Mouse (Mus musculus): ENCODE data around the gene Klf7.

Klf7 gene

DNA sequence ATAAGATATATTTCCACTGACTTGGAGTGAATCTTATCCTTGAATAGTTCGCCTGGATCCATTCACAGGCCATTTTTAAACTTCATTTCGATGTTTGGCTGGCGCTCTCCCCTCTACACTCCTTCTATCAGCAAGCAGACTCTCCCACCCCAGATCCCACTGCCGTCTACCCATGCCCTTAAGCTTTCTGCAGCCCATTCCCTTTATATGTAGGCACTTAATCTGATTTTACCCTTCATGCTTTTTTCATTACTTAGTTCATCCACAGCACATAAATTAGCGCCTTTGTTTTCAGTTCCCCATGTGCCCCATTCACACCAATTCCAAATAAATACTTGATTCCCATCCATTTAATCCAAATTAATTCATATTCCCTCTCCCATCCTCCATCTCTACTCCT lies 48.0 kb downstream of the Klf7 start:
- no peak for ATAC-seq (ENCODE audit: insufficient number of reproducible peaks, low FRiP score, low TSS enrichment)

DNA sequence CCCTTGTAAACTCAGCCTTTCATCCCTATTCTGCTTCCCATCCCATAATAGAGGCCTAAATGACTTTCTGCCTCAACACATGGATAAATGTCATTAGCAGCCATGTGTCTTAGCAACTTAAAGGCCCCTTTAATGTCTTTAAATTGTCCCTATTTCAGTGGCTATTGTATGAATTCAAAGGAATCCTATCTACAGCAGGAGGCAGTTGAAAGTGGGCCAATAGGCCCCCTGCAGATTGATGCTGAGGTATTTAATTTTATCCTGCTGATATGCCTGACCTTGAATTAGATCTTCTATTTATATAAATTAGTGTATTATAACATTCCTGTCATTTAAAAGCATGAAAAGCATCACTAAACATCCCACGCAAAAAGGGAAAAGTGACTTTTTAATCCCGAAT lies 51.1 kb downstream of the Klf7 start:
- no peak for ATAC-seq (ENCODE audit: insufficient number of reproducible peaks, low FRiP score, low TSS enrichment)

DNA sequence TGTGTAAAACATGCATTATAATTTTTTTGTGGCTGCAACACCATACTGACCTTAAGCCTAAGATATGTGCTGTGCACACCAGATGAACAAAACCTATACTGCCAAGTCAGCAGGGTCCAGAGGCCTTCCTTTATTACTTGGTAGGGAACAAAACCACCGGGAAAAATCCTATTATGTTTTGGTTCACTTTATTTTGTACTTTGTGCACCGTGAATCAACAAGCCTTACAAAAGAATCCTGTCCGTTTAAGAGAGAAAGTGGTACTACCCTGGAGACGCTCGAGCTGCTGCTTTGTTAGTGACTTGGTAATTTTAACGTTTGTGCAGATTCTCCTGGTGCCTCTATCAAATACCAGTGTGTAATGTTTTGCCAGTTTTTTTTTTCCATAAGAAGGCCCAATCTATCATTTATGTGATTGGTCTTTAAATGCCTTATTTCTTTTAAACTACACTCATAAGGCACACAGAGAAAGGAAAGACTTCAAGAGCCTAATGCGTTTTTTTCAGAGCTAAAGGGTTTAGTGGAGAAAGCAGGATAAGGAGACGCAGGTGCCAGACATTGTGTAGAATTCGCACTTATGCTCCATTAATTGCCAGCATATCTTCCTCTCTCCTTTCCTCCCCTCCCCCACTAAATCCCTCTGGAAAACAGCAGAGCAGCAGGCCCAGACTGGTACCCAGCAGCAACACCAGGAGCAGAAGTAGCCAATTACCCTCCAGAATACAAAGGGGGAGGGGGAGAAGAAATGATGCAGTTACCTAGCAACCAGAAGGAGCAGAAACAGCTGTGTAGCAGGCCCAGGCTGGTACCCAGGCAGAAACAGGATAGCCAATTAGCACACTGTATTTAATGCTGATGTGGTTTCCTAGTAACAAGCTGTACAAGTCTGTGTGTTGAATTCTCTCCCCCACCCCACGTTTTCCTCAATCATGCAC lies 55.5 kb downstream of the Klf7 start:
- ATAC-seq (ENCODE audit: insufficient number of reproducible peaks, low FRiP score, low TSS enrichment), result no peak

DNA sequence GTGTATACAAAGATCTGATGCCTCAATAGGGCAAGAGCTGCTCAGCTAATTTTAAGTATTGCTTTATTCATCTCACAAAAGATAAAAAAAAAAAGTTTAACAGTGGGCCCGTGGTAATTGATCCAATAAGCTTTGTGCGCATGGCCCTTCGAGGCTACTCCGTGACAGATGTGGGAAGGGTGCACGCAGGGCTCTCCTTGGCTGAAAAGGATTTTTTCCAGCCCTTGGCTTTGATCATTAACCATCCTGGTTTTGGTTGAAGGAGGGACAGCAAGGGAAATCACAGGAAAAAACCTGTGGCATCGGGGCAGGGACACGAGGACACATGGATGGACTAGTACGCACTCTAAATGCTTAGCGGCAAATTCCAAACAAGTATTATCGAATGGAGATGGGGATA lies 60.6 kb downstream of the Klf7 start:
- no peak for ATAC-seq (ENCODE audit: insufficient number of reproducible peaks, low FRiP score, low TSS enrichment)

DNA sequence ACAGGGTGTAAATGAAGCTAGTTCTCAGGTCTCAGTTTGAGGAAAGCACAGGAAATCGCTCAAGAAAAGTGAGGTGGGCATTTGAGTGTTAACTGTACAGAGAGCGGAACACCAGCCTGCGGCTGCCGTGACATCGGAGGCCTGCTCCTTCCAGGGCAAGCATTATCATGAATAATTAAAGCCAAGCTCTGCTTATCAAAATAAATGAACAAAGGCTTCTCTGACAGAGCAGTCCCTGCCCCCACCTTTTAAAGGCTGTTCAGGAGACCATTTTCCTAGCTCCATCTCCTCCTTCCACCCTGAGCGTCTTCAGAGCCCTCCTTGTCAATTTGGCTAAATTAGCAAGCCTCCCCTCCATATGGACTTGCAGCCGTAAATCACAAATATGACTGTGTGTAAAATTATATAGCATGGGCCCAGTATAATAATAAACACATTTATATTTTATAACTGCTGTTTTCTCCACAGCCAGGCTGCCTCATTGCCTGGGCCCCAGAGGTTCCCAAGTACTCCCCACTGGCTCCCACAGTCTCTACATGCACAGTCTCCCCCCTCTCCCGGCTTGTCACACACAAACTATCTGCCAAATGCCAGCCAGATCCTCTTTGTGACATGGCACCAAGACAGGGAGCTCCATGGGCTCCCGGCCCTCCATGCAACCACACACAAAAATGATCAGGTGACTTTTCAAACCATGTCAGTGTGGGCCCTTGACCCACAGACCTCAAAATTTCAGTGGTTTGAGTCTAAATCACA lies 61.2 kb downstream of the Klf7 start:
- ATAC-seq (ENCODE audit: insufficient number of reproducible peaks, low FRiP score, low TSS enrichment), result no peak

DNA sequence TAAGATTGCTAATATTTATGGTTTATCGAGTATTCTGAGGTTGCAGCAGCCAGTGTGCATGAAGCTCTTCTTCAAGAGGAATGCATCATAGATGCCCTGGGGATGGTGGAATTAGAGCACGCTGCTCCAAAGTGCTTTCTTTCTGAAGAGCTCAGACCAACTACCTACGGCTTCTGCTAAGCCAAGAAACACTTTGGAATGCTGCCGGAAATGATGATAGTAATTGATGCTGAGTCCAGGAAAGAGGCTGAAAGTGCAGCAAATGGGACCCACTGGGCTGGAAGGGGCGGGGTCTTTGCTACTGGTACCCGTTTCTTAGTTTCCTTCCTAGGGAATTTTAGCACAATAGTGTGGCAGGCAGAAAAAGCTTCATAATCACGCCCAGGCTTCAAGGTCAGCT lies 62.0 kb downstream of the Klf7 start:
- no peak for ATAC-seq (ENCODE audit: insufficient number of reproducible peaks, low FRiP score, low TSS enrichment)

DNA sequence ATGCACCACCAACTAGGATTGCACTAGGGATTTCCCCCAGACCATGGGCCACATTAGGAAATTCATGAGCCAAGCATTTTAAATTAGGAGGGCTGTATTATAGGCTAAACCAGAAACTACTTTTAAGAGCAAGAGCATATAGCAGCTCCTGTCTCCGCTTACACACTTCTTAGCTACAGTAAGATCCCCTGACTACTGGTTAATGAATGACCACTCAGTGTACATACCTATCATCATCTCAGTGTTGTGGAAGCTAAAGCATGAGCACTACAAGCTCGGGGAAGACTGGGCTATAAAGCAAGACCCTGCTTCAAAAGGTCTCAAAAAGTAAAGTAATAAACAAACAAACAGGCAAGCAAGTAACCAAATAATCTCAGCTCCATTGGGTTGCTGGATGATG lies 65.5 kb downstream of the Klf7 start:
- no peak for ATAC-seq (ENCODE audit: insufficient number of reproducible peaks, low FRiP score, low TSS enrichment)

DNA sequence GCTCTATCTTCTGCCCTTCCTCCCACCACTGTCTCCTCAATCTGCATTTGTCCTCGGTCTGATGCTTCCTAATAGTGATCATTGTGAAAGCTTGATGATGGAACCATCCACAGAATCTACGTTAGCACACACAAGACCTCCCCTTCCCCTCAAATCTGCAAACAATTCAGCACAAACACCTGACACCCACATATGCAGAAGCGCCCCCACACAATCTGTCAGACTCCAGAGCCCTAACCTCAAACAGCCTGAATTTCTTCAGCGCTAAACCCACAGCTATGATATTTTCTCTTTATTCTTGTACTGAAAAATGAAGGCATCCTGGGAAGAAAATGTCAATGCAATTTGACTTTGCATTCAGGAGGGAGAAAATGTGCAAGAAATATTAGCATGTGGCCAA lies 66.1 kb downstream of the Klf7 start:
- no peak for ATAC-seq (ENCODE audit: insufficient number of reproducible peaks, low FRiP score, low TSS enrichment)

DNA sequence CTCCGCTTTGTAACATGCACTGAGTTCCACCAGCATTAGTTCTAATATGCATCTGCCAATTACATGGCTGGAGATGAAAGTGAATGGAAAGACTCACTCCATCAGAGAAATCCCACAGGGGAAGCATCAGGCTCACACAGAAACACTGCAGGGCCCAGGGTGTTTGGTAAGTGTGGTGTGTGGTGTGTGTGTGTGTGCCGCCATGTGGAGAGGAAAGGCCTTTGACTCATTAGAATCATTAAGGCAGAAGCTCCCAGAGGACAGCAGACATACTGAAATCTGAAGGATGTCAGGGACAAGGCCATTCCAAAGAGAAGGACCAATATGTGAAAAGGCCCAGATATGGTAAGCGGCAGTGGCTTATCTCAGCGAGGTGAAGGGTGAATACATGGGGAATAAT lies 66.9 kb downstream of the Klf7 start:
- no peak for ATAC-seq (ENCODE audit: insufficient number of reproducible peaks, low FRiP score, low TSS enrichment)

DNA sequence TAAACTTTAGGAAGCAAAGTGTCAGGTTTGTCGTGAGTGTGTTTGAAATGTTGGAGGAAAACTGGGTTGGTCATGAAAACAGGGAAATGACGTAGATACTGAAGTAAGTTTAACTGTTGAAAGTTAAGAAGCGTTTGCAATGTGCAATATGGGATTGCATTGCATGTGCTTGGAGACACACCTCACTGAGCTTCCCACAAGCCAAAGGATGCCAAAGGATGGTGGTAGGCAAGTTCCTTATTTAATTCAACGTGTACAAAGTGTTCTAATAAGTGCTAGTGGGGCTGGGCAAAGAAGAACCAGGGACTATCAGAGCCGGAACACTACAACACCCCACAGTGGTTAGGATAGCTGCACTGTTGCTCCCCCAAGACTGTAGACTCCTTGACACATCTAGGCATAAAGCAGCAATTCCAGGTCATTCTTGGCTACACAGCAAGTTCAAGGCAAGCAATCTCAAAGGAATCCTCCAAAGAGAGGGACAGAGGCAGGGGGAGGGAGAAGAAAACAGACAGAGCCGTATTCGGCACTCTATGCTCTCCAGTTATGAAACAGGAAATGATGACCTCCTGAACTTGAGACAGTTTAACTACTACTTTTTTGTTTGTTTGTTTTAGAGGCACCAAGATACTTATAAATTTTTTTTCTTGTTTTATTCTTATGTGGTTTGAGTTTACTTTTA lies 69.9 kb downstream of the Klf7 start:
- ATAC-seq (ENCODE audit: insufficient number of reproducible peaks, low FRiP score, low TSS enrichment), result no peak

DNA sequence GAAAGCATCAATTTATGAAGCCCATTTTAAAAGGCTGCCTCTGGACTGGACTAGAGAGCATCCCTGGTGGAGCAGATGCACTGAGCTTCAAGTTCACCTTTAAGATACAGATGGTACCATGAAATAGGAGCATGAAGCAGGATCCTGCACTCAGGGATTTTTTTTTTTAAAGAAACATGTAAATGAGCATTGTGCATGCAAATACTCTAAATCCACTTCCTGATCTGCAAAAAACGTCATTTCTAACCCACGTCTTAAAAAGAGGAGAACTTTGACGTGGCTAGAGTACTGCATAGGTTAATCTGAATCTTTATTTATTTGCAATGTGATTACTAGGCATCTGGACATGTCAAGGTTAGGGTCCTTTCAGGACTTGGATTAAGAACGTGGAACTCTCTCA lies 73.5 kb downstream of the Klf7 start:
- no peak for ATAC-seq (ENCODE audit: insufficient number of reproducible peaks, low FRiP score, low TSS enrichment)

DNA sequence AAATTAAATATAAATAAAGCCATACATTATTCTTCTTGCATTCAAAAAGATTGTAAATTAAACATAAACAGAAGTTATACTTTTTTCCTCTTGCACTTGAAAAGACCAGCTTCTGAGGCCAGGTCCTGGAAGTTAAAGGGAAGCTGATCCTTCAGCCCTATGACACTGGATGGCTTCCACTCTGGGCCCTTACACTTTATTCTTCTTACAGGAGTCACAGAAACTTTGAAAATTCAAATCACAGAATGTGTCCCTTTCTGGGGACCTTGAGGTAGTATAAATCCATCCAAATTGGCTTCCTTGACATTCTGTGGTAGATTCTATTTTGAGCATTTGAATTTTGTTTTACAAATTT lies 75.3 kb downstream of the Klf7 start:
- ATAC-seq (ENCODE audit: insufficient number of reproducible peaks, low FRiP score, low TSS enrichment), result no peak

DNA sequence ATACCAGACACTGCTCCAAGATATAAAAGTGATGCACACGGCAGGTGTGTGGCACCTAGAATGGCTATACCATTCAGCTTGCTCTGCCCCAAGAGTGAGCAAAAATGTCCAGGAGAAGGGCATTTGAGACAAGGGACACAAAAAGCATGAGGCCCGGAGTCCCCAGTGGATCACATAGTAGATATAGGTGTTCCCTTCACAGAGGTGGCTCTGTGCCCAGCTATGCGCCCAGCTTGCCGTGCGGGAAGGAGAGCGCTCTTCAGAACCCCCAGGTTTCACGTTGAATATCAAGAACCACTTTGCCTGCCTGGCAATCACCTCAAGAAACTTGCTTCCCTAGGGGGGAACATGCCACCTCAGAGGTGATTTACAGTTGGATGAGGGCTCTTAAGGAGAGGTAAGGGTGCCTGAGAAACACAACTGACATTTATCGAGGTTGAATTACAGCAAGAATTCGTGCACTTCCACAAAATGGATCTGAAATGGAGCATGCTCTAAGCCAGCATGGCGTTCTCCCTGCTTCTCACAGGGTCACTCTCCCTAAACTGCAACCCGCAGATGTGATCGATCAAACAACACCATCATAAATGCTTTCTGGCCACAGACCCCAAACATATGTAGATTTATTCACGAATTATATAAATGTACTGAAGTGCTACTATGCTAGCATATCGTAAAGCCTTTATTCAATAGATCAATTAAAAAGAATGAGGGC lies 75.8 kb downstream of the Klf7 start:
- no peak for ATAC-seq (ENCODE audit: insufficient number of reproducible peaks, low FRiP score, low TSS enrichment)

DNA sequence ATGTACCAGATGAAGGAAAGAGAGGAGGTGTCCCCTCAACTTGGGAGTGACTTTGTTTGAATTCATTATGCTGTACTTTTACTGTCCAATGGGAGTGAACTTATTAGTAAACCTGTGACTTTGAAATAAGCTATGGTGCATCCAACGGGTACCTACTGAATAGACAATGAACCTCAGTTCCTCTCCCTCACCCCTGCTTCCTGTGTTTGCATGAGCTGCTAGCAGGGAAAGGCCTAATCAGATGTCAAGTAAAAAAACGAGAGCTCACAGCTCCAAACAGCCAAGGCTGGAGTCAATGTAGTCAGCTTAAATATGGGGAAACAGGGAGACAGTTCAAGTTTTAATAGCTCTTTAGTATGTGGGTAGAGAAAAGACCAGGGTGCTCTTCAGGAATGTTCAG lies 77.5 kb downstream of the Klf7 start:
- no peak for ATAC-seq (ENCODE audit: insufficient number of reproducible peaks, low FRiP score, low TSS enrichment)

DNA sequence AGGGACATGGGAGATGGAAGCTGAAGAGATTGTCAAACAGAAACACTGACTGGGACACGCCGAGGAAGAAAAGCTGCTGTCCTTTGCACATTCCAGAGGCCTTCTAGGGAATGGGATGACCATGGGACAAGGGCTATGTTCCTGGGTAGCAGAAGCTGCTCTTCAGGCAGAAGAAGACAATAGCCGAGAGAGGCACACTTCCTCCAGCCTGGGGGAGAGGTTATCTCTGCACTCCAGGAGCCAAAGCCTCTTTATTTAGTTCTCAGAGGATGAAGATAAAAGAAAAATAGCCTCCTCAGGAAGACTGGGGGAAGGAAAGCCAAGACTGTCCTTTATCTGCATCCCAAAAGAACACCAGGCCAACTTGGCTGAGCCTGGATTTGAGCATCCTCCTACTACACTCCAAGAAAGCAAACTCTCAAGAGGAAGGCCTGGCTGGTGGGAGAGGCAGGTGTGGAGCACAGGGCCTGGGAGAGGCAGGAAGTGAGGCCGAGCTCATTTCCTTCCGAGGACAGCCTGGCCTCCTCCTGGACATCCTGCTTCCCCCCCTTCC lies 81.2 kb downstream of the Klf7 start:
- no peak for ATAC-seq (ENCODE audit: insufficient number of reproducible peaks, low FRiP score, low TSS enrichment)

DNA sequence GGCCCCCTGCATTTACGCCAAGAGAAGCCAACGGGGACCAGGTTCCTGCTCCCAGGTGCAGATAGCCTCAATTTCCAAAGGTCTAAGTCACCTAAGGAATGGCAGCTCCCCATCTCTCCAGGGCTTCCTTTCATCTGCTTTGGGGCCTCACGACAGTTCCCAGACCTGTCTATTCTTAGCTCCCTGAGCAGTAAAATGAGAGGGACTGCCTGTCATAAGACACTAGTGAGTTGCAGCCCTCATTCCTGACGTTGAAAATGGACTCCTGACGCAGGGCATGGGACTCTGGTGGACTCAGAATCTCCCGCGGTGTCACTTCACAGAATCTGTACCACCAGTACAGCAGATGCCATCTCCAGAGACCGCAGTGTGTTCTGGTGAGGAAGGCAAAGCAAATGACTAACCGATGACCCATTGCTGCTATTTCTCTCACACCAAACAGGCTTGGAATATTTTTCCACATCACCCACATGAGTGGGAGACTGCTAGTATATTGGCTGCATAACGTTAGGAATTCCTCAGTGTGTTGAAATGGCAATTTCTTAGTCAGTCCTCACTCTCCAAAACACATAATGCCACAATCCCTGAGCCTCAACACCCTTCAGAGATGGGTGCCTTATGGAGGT lies 81.9 kb downstream of the Klf7 start:
- no peak for ATAC-seq (ENCODE audit: insufficient number of reproducible peaks, low FRiP score, low TSS enrichment)

DNA sequence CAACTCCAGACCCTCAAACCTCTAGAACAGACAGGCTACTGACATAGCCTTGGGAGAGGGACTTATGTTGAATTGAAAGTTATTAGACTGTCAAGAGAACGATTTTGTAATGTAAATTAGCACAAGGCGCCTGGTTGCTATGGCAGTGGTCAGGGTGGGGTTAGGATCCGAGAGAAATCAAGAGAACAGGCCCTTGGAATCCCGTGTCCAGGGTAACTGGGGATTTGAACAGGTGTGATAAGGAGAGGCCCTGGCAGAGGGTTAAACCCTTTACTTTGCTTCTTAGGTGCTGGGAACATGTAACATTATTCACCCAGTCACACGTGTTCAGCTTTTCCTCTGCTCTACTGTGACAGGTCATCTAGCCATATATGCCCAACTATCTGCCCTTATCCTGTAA lies 83.7 kb downstream of the Klf7 start:
- no peak for ATAC-seq (ENCODE audit: insufficient number of reproducible peaks, low FRiP score, low TSS enrichment)

DNA sequence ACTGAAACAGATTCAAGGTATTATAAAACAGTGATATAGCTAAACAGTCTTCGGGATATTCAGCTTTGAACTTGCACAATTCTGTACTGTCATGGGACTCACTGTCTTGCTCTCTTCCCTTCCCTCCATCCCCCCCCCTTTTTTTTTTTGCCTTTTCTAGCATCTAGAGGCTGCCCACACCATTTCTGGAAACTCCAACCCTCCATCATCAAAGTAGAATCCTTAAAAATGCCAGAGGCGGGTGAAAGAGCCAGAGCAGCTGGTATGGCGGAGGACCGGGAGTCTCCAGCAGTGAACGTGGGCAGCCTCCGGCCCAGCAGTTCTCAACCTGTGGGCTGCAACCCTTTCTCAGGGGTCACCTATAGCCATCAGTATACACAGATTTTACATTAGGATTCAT lies 84.3 kb downstream of the Klf7 start:
- ATAC-seq (ENCODE audit: insufficient number of reproducible peaks, low FRiP score, low TSS enrichment), result no peak

DNA sequence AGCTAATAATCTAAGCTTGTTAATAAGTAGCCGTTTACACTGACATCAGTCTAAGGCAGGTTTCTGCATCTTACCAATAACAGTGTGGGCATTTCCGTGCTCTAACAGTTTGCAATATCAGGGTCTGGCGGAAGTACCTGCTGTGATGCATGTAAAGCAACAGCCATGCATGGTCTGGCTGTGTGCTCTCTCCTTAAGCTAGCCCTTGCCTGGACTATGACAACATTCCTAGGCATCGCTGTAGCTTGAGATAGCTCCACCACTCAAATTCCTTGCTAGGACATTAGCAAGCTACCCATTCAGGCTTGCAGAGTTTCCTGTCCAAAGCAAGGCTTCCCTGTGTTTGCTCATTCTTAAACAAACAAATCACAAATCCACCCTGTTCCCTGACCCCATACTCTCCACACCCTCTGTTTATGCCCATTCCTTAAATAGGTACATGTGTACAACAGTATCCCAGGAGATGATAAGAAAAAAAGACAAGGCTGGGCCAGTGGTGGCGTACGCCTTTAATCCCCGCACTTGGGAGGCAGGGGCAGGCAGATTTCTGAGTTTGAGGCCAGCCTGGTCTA lies 85.1 kb downstream of the Klf7 start:
- no peak for ATAC-seq (ENCODE audit: insufficient number of reproducible peaks, low FRiP score, low TSS enrichment)

DNA sequence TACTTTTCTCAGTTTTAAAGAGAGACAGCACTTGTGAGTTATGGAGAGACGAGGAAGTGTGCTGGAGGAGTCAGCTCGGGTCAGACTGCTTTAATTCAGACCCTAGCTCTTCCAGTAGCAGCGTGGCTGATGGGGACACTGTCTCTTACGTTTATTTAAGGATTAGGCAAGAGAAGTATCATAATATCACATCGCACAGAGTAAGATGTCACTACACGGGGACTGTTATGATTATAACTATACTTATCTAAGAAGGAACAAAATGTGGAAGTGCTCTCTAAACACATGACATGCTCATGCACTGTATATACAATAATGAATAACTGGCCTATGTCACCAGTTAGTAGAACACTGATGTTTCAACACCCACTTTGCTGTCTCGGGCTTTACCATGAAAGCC lies 86.3 kb downstream of the Klf7 start:
- ATAC-seq (ENCODE audit: insufficient number of reproducible peaks, low FRiP score, low TSS enrichment), result no peak

All from cerebellum, adult (tissue).